Comparison of ENCODE assay signal across 9 mouse cellular contexts in genomic region chr17:56034726-56035100, GRCm38 (mm10). TPM values are rescaled to one million over a fixed set of nuclear protein-coding genes. Genes with fewer than 3 reads are reported as not detected.
A peak's percentile ranks its signal among the peaks of the same experiment; 100 is the strongest.
DNase-seq lines count a peak whose midpoint lies in the region; ATAC-seq and TF ChIP-seq lines count a peak whose summit lies in the region.
"Had no signal": no experiment of that assay in that cellular context is flagged by ENCODE, and none has a peak within 500 bp of the region (broad histone marks: within the 10 kb centered on the region; RNA-seq: fewer than 3 reads in every experiment).

No protein-coding gene starts in this region.

- TF ChIP-seq POLR2A in thymus, adult 2 months (IDR thresholded peaks at IDR 0.05; ENCODE audit: control insufficient read depth, extremely low read depth, insufficient read depth, low read length, poor library complexity) = no peak
- no peak for TF ChIP-seq POLR2A in limb, embryonic 14.5 days (IDR thresholded peaks at IDR 0.05; ENCODE audit: borderline replicate concordance, extremely low read depth, insufficient read depth, insufficient read length)

- no peak overlapping the region for H3K27ac ChIP-seq in heart, embryonic 10.5 days
- peak overlapping the region; percentile 72 for H3K27ac ChIP-seq in thymus, adult 2 months (ENCODE audit: control insufficient read depth, insufficient read depth, low read length)
- H3K27ac ChIP-seq in limb, embryonic 14.5 days (replicated peaks; ENCODE audit: low read depth, low read length) = no peak overlapping the region
- H3K27ac ChIP-seq in stomach, postnatal 0 days (replicated peaks) = peak overlapping the region; percentile 70

- no peaks in the 10 kb centered on the region for H3K9me3 ChIP-seq in heart, embryonic 10.5 days
- H3K9me3 ChIP-seq in limb, embryonic 14.5 days (ENCODE audit: control insufficient read depth, low read length) = no peaks in the 10 kb centered on the region
- H3K9me3 ChIP-seq in stomach, postnatal 0 days (ENCODE audit: control insufficient read depth, low read length) = no peaks in the 10 kb centered on the region

- H3K27me3 ChIP-seq in heart, embryonic 10.5 days (ENCODE audit: insufficient read depth, poor library complexity, severe bottlenecking) = no peaks in the 10 kb centered on the region
- H3K27me3 ChIP-seq in thymus, adult 2 months (ENCODE audit: control insufficient read depth, insufficient read depth, low read length) = no peaks in the 10 kb centered on the region
- H3K27me3 ChIP-seq in limb, embryonic 14.5 days (ENCODE audit: control insufficient read depth, insufficient read depth, low read length) = no peaks in the 10 kb centered on the region
- H3K27me3 ChIP-seq in stomach, postnatal 0 days (ENCODE audit: control insufficient read depth, insufficient read depth, low read length) = no peaks in the 10 kb centered on the region

- H3K36me3 ChIP-seq in heart, embryonic 10.5 days = peaks cover 39% of the 10 kb centered on the region
- no peaks in the 10 kb centered on the region for H3K36me3 ChIP-seq in thymus, adult 2 months (ENCODE audit: control insufficient read depth, insufficient read depth, low read length)
- peaks cover 35% of the 10 kb centered on the region for H3K36me3 ChIP-seq in limb, embryonic 14.5 days (ENCODE audit: control insufficient read depth, insufficient read depth, low read length)
- no peaks in the 10 kb centered on the region for H3K36me3 ChIP-seq in stomach, postnatal 0 days (ENCODE audit: control insufficient read depth, insufficient read depth, low read length)

- no peak for ATAC-seq in limb, embryonic 14.5 days (ENCODE audit: low FRiP score, low read depth)
- no peak for ATAC-seq in stomach, postnatal 0 days (ENCODE audit: low FRiP score, low TSS enrichment)

- H3K9ac ChIP-seq in limb, embryonic 14.5 days (ENCODE audit: low read depth, low read length, severe bottlenecking) = peak overlapping the region; percentile 91; the same call in 1 of the 2 replicates
- 0 out of 2 replicates have a peak overlapping the region, but pooled peaks have one; percentile 23 for H3K9ac ChIP-seq in stomach, postnatal 0 days (ENCODE audit: low read length)

- DNase-seq in heart, embryonic 10.5 days (ENCODE audit: low spot score) = no peak
- no peak for DNase-seq in heart, postnatal 25 days (ENCODE audit: low spot score)
- no peak for DNase-seq in thymus, adult 2 months
- DNase-seq in thymus, postnatal 14 days = no peak
- DNase-seq in limb, embryonic 14.5 days (ENCODE audit: low spot score) = no peak
- no peak for DNase-seq in stomach, postnatal 0 days (ENCODE audit: low spot score)
- no peak for DNase-seq in ovary, postnatal 36 days (ENCODE audit: low spot score)
- no peak for DNase-seq in frontal cortex, postnatal 14 days (ENCODE audit: low spot score in 2 of 2)
- DNase-seq: spleen, adult 18-20 months had no signal

- TF ChIP-seq EP300 in stomach, postnatal 0 days (optimal IDR thresholded peaks at IDR 0.05) = no peak

- TF ChIP-seq CTCF in thymus, adult 2 months (IDR thresholded peaks at IDR 0.05; ENCODE audit: borderline replicate concordance, control insufficient read depth, extremely low read depth, insufficient read depth, low read length, poor library complexity) = no peak
- TF ChIP-seq CTCF in stomach, postnatal 0 days (IDR thresholded peaks at IDR 0.05; ENCODE audit: low read depth) = no peak

- H3K4me2 ChIP-seq in limb, embryonic 14.5 days (replicated peaks; ENCODE audit: low read depth, low read length, severe bottlenecking) = peak overlapping the region; percentile 70; the same call in 1 of the 2 replicates
- H3K4me2 ChIP-seq in stomach, postnatal 0 days (replicated peaks; ENCODE audit: low read depth) = peak overlapping the region; percentile 61; the same call in 1 of the 2 replicates

- WGBS in heart, embryonic 10.5 days = 91% methylated on average over 6 of the region's 6 CpGs
- 66% methylated on average over 6 of the region's 6 CpGs for WGBS in thymus, adult 2 months
- 77% methylated on average over 6 of the region's 6 CpGs for WGBS in limb, embryonic 14.5 days
- WGBS in stomach, postnatal 0 days = 74% methylated on average over 6 of the region's 6 CpGs

- peaks cover 40% of the 10 kb centered on the region for H3K4me1 ChIP-seq in heart, embryonic 10.5 days
- H3K4me1 ChIP-seq in thymus, adult 2 months (replicated peaks; ENCODE audit: control insufficient read depth, insufficient read depth, low read length) = peaks cover 48% of the 10 kb centered on the region
- peaks cover 14% of the 10 kb centered on the region for H3K4me1 ChIP-seq in limb, embryonic 14.5 days (ENCODE audit: control insufficient read depth, insufficient read depth, low read length)
- H3K4me1 ChIP-seq in stomach, postnatal 0 days (replicated peaks; ENCODE audit: control insufficient read depth, insufficient read depth) = peaks cover 8% of the 10 kb centered on the region

- intact Hi-C loops in heart, postnatal 25 days (cut with DNase I) = loop anchor here (1.0 kb wide), 1 partner anchor 23 kb away; no protein-coding TSS in a partner anchor

- H3K4me3 ChIP-seq in heart, embryonic 10.5 days = peak overlapping the region; percentile 92
- peak overlapping the region; percentile 31 for H3K4me3 ChIP-seq in thymus, adult 2 months (ENCODE audit: control insufficient read depth, insufficient read depth, low read length)
- H3K4me3 ChIP-seq in limb, embryonic 14.5 days (replicated peaks; ENCODE audit: low read length) = peak overlapping the region; percentile 80
- H3K4me3 ChIP-seq in stomach, postnatal 0 days (ENCODE audit: low read depth, low read length) = peak overlapping the region; percentile 77

RNA-seq across cellular contexts. Expression of gene Sh3gl1, which starts 1.7 kb away (rescaled TPM):
- 117 and 155 TPM in 2 replicates for polyA plus RNA-seq in heart, embryonic 10.5 days (2016; fragmentation: Nextera tagmentation; extraction: Ambion mirVana)
- total RNA-seq in heart, postnatal 25 days (2021) = 10 to 100 TPM; 17.6 to 19.8 TPM
- 216 and 248 TPM in 2 replicates for polyA plus RNA-seq in thymus, adult 2 months (2012; rRNA removed)
- 176 and 194 TPM in 2 replicates for polyA plus RNA-seq in limb, embryonic 14.5 days (2012; rRNA removed)
- 166 and 178 TPM in 2 replicates for polyA plus RNA-seq in limb, embryonic 14.5 days (2014; fragmentation: Nextera tagmentation; extraction: Ambion mirVana)
- 100 and 101 TPM in 2 replicates for polyA plus RNA-seq in stomach, postnatal 0 days (2015; fragmentation: Nextera tagmentation; extraction: Ambion mirVana)

RNA-seq across cellular contexts. Expression of gene Chaf1a, which starts 5.5 kb away (rescaled TPM):
- polyA plus RNA-seq in heart, embryonic 10.5 days (2016; fragmentation: Nextera tagmentation; extraction: Ambion mirVana) = 24.0 and 30.0 TPM in 2 replicates
- 1 to 10 TPM in 1 of 2 experiments, under 1 TPM in 1; 0.95 to 1.2 TPM for total RNA-seq in heart, postnatal 25 days (2021)
- 16.9 and 21.4 TPM in 2 replicates for polyA plus RNA-seq in thymus, adult 2 months (2012; rRNA removed)
- polyA plus RNA-seq in limb, embryonic 14.5 days (2012; rRNA removed) = 22.8 and 25.1 TPM in 2 replicates
- polyA plus RNA-seq in limb, embryonic 14.5 days (2014; fragmentation: Nextera tagmentation; extraction: Ambion mirVana) = 18.4 and 19.3 TPM in 2 replicates
- polyA plus RNA-seq in stomach, postnatal 0 days (2015; fragmentation: Nextera tagmentation; extraction: Ambion mirVana) = 4.5 and 5.0 TPM in 2 replicates

RNA-seq across cellular contexts. Expression of gene Mpnd, which starts 29.2 kb away (rescaled TPM):
- polyA plus RNA-seq in heart, embryonic 10.5 days (2016; fragmentation: Nextera tagmentation; extraction: Ambion mirVana) = 69.5 and 111 TPM in 2 replicates
- 10 to 100 TPM; 50.0 to 59.4 TPM for total RNA-seq in heart, postnatal 25 days (2021)
- polyA plus RNA-seq in thymus, adult 2 months (2012; rRNA removed) = 180 and 188 TPM in 2 replicates
- 118 and 148 TPM in 2 replicates for polyA plus RNA-seq in limb, embryonic 14.5 days (2012; rRNA removed)
- polyA plus RNA-seq in limb, embryonic 14.5 days (2014; fragmentation: Nextera tagmentation; extraction: Ambion mirVana) = 101 and 114 TPM in 2 replicates
- 28.9 and 34.9 TPM in 2 replicates for polyA plus RNA-seq in stomach, postnatal 0 days (2015; fragmentation: Nextera tagmentation; extraction: Ambion mirVana)

RNA-seq across cellular contexts. Expression of gene Stap2, which starts 29.3 kb away (rescaled TPM):
- polyA plus RNA-seq in heart, embryonic 10.5 days (2016; fragmentation: Nextera tagmentation; extraction: Ambion mirVana) = 7.7 and 8.0 TPM in 2 replicates
- 10 to 100 TPM; 14.1 to 14.6 TPM for total RNA-seq in heart, postnatal 25 days (2021)
- polyA plus RNA-seq in thymus, adult 2 months (2012; rRNA removed) = 16.4 and 22.2 TPM in 2 replicates
- polyA plus RNA-seq in limb, embryonic 14.5 days (2012; rRNA removed) = 14.7 TPM in 2 replicates
- polyA plus RNA-seq in limb, embryonic 14.5 days (2014; fragmentation: Nextera tagmentation; extraction: Ambion mirVana) = 14.4 and 18.7 TPM in 2 replicates
- 44.2 and 50.6 TPM in 2 replicates for polyA plus RNA-seq in stomach, postnatal 0 days (2015; fragmentation: Nextera tagmentation; extraction: Ambion mirVana)

RNA-seq across cellular contexts. Expression of gene Ubxn6, which starts 40.1 kb away (rescaled TPM):
- polyA plus RNA-seq in heart, embryonic 10.5 days (2016; fragmentation: Nextera tagmentation; extraction: Ambion mirVana) = 33.1 and 34.3 TPM in 2 replicates
- 10 to 100 TPM; 49.7 to 51.5 TPM for total RNA-seq in heart, postnatal 25 days (2021)
- polyA plus RNA-seq in thymus, adult 2 months (2012; rRNA removed) = 76.7 and 93.1 TPM in 2 replicates
- 61.9 and 82.9 TPM in 2 replicates for polyA plus RNA-seq in limb, embryonic 14.5 days (2012; rRNA removed)
- polyA plus RNA-seq in limb, embryonic 14.5 days (2014; fragmentation: Nextera tagmentation; extraction: Ambion mirVana) = 36.4 and 43.1 TPM in 2 replicates
- polyA plus RNA-seq in stomach, postnatal 0 days (2015; fragmentation: Nextera tagmentation; extraction: Ambion mirVana) = 43.0 and 45.1 TPM in 2 replicates

Comparison
In these comparisons a context has a peak if more than half of its experiments do, and no peak if none do; other contexts are left out.
1. H3K27ac ChIP-seq: peak in thymus, adult 2 months (single experiment) and stomach, postnatal 0 days (single experiment); none in heart, embryonic 10.5 days (single experiment) and limb, embryonic 14.5 days (single experiment).
2. H3K4me3 ChIP-seq: peak in every context shown above with its lines; median percentile 92 in heart, embryonic 10.5 days; 80 in limb, embryonic 14.5 days; 77 in stomach, postnatal 0 days; 31 in thymus, adult 2 months.